Mouse (Mus musculus) 3134 (cell line): Measurements from ENCODE around the gene Gk5.

ENCODE experiments used
- DNase-seq: peaks from one replicate; pipeline ENCODE4 v3.0.0-alpha.2; 2011; ENCODE audit warnings: low spot score; ENCODE audit not compliant: insufficient read length; ENCODE audit errors: extremely low read depth

Gk5 gene

GRCm38 (mm10) chr9:96217799-96218198 lies 98.6 kb downstream of the Gk5 start:
- no peak for DNase-seq

GRCm38 (mm10) chr9:96219114-96219669 lies 100.0 kb downstream of the Gk5 start:
- DNase-seq: no peak

GRCm38 (mm10) chr9:96220419-96220818 lies 101.3 kb downstream of the Gk5 start:
- DNase-seq: no peak

GRCm38 (mm10) chr9:96223302-96223701 lies 104.1 kb downstream of the Gk5 start:
- DNase-seq: no peak

- DNase-seq: no peak
These were observed 109.1 kb downstream of the Gk5 start for GRCm38 (mm10) chr9:96228285-96228684.

- no peak for DNase-seq
These were observed 111.1 kb downstream of the Gk5 start for GRCm38 (mm10) chr9:96230271-96230670.
